ENCODE assay signal across 8 mouse cellular contexts in genomic region chr12:91383516-91384264, GRCm38 (mm10). TPM values are rescaled to one million over a fixed set of nuclear protein-coding genes. Genes with fewer than 3 reads are reported as not detected.
A peak's percentile ranks its signal among the peaks of the same experiment; 100 is the strongest.
DNase-seq lines count a peak whose midpoint lies in the region; ATAC-seq and TF ChIP-seq lines count a peak whose summit lies in the region.

No protein-coding gene starts in this region.

- H3K4me2 ChIP-seq in heart, embryonic 16.5 days (ENCODE audit: low read depth, low read length): peak overlapping the region; percentile 99

- H3K4me3 ChIP-seq in heart, adult 2 months: peak overlapping the region; percentile 74
- peak overlapping the region; percentile 82 for H3K4me3 ChIP-seq in cerebellum, adult 2 months (replicated peaks; ENCODE audit: insufficient read depth, low read depth, low read length)
- H3K4me3 ChIP-seq in heart, embryonic 16.5 days (ENCODE audit: low read length): peak overlapping the region; percentile 82

- TF ChIP-seq CTCF in heart, adult 2 months (IDR thresholded peaks at IDR 0.05): no peak
- no peak for TF ChIP-seq CTCF in cerebellum, adult 2 months (IDR thresholded peaks at IDR 0.05; ENCODE audit: borderline replicate concordance, insufficient read depth, low read depth, low read length)

- H3K9me3 ChIP-seq in heart, embryonic 16.5 days (replicated peaks; ENCODE audit: control insufficient read depth, low read length): no peaks in the 10 kb centered on the region

- ATAC-seq in CD4-positive, CD25-positive, alpha-beta regulatory T cell, adult 4 months: peak; percentile 40
- peak; percentile 35 for ATAC-seq in heart, embryonic 16.5 days (replicated peaks; ENCODE audit: extremely low read depth, insufficient read depth, low FRiP score)
- ATAC-seq in monocyte, adult 5-6 weeks (replicated peaks; ENCODE audit: insufficient number of reproducible peaks, low FRiP score, low TSS enrichment, poor library complexity, severe bottlenecking): peak; percentile 47

- no peak overlapping the region for H3K27ac ChIP-seq in heart, adult 2 months
- no peak overlapping the region for H3K27ac ChIP-seq in cerebellum, adult 2 months (ENCODE audit: insufficient read depth, low read length)
- H3K27ac ChIP-seq in heart, embryonic 16.5 days (ENCODE audit: low read length): no peak overlapping the region

- 2% methylated on average over 22 of the region's 22 CpGs for WGBS in heart, adult 2 months
- 3% methylated on average over 22 of the region's 22 CpGs for WGBS in cerebellum, adult 2 months
- WGBS in heart, embryonic 16.5 days: 3% methylated on average over 22 of the region's 22 CpGs

- peak overlapping the region; percentile 53 for H3K9ac ChIP-seq in heart, adult 2 months (ENCODE audit: low read depth, low read length)
- H3K9ac ChIP-seq in heart, embryonic 16.5 days (ENCODE audit: low read length): peak overlapping the region; percentile 78

- TF ChIP-seq EP300 in heart, adult 2 months (IDR thresholded peaks at IDR 0.05; ENCODE audit: insufficient read depth, low read depth, low read length): no peak

- H3K79me2 ChIP-seq in heart, adult 2 months (replicated peaks; ENCODE audit: control insufficient read depth, insufficient read depth, low read length): no peaks in the 10 kb centered on the region

- no peaks in the 10 kb centered on the region for H3K27me3 ChIP-seq in heart, adult 2 months (ENCODE audit: control insufficient read depth, insufficient read depth, low read length)
- no peaks in the 10 kb centered on the region for H3K27me3 ChIP-seq in cerebellum, adult 2 months (ENCODE audit: control insufficient read depth, insufficient read depth, low read length)
- H3K27me3 ChIP-seq in heart, embryonic 16.5 days (ENCODE audit: control insufficient read depth, insufficient read depth, low read length): no peaks in the 10 kb centered on the region

- peak in 1 of 2 experiments; percentile 2 for DNase-seq in heart, adult 2 months
- no peak for DNase-seq in heart, adult 8-10 months (ENCODE audit: low spot score)
- no peak for DNase-seq in cerebellum, adult 2 months
- DNase-seq in liver: peak; percentile 62
- no peak for DNase-seq in layer of hippocampus, adult 9-10 months (ENCODE audit: low spot score)

- H3K36me3 ChIP-seq in heart, adult 2 months (ENCODE audit: control insufficient read depth, insufficient read depth, low read length): no peaks in the 10 kb centered on the region
- no peaks in the 10 kb centered on the region for H3K36me3 ChIP-seq in heart, embryonic 16.5 days (ENCODE audit: control insufficient read depth, insufficient read depth)

- TF ChIP-seq POLR2A in heart, adult 2 months (IDR thresholded peaks at IDR 0.05; ENCODE audit: insufficient read depth, low read depth, low read length): no peak
- no peak for TF ChIP-seq POLR2A in cerebellum, adult 2 months (IDR thresholded peaks at IDR 0.05; ENCODE audit: borderline replicate concordance, insufficient read depth, low read length)

- H3K4me1 ChIP-seq in heart, adult 2 months (ENCODE audit: control insufficient read depth, insufficient read depth, low read length): no peaks in the 10 kb centered on the region
- no peaks in the 10 kb centered on the region for H3K4me1 ChIP-seq in cerebellum, adult 2 months (ENCODE audit: control insufficient read depth, insufficient read depth, low read length)
- peaks cover 8% of the 10 kb centered on the region for H3K4me1 ChIP-seq in heart, embryonic 16.5 days (ENCODE audit: control insufficient read depth, insufficient read depth, low read length)

- intact Hi-C loops in heart, adult 2 months (cut with DNase I): loop anchor here (5.0 kb wide), 2 partner anchors 209 to 464 kb away; partner anchors contain the start of genes Gtf2a1 and Sel1l

RNA-seq across cellular contexts. Expression of gene Cep128, which starts 0.5 kb away (rescaled TPM):
- total RNA-seq in heart, adult 2 months (2021): 10 to 100 TPM; 10.0 to 11.0 TPM
- polyA plus RNA-seq in heart, adult 2 months (2012; rRNA removed): 8.7 and 17.2 TPM in 2 replicates
- 10 to 100 TPM; 11.5 to 16.4 (median 12.4) TPM for total RNA-seq in heart, adult 8-10 months (2022)
- polyA plus RNA-seq in CD4-positive, CD25-positive, alpha-beta regulatory T cell, adult 4 months (2017; shearing (Covaris generic)): 10 to 100 TPM in 1 of 2 experiments, 1 to 10 TPM in 1; 5.8 to 10.3 TPM
- polyA plus RNA-seq in cerebellum, adult 2 months (2012; rRNA removed): 2.3 and 2.5 TPM in 2 replicates
- polyA plus RNA-seq in heart, embryonic 16.5 days (2015; fragmentation: Nextera tagmentation; extraction: Ambion mirVana): 12.8 and 14.7 TPM in 2 replicates
- 12.1 to 28.5 TPM (median 14.0 TPM) in 3 replicates for total RNA-seq in monocyte, adult 5-6 weeks (2017)

RNA-seq across cellular contexts. Expression of gene Tshr, which starts 0.7 kb away (rescaled TPM):
- under 1 TPM; 0.16 to 0.41 TPM for total RNA-seq in heart, adult 2 months (2021)
- polyA plus RNA-seq in heart, adult 2 months (2012; rRNA removed): 0.45 and 0.56 TPM in 2 replicates
- under 1 TPM in 2 of 4 experiments, not detected in 2; 0.09 to 0.12 TPM for total RNA-seq in heart, adult 8-10 months (2022)
- polyA plus RNA-seq in CD4-positive, CD25-positive, alpha-beta regulatory T cell, adult 4 months (2017; shearing (Covaris generic)): not detected
- 0.08 and 0.13 TPM in 2 replicates for polyA plus RNA-seq in cerebellum, adult 2 months (2012; rRNA removed)
- polyA plus RNA-seq in heart, embryonic 16.5 days (2015; fragmentation: Nextera tagmentation; extraction: Ambion mirVana): not detected in 2 replicates
- total RNA-seq in monocyte, adult 5-6 weeks (2017): not detected in 3 replicates
